ENCODE assay signal across 1 mouse cellular context in genomic region chr7:44849416-44850111, GRCm38 (mm10).
A peak's percentile ranks its signal among the peaks of the same experiment; 100 is the strongest.
TF ChIP-seq lines count a peak whose summit lies in the region.

No protein-coding gene starts in this region.

TF ChIP-seq in CH12.LX, 34 proteins besides CTCF, POLR2A, EP300 and RAD21:
- peak; percentile 85 for TF ChIP-seq RCOR1 (conservative IDR thresholded peaks at IDR 0.05; ENCODE audit: low read depth, low read length)
- no peak; the same call in none of the 2 replicates for TF ChIP-seq NELFE (IDR thresholded peaks at IDR 0.05; ENCODE audit: low read depth, low read length)
- no peak for TF ChIP-seq ZKSCAN1 (IDR thresholded peaks at IDR 0.05; ENCODE audit: borderline replicate concordance, low read depth, low read length)
- TF ChIP-seq JUN (IDR thresholded peaks at IDR 0.05; ENCODE audit: insufficient read depth, low read depth, low read length), result no peak
- TF ChIP-seq MAFK (IDR thresholded peaks at IDR 0.05; ENCODE audit: insufficient replicate concordance, low read length), result no peak; the same call in 1 of the 2 replicates
- TF ChIP-seq ZC3H11A (IDR thresholded peaks at IDR 0.05; ENCODE audit: low read depth, low read length), result no peak
- TF ChIP-seq USF2 (conservative IDR thresholded peaks at IDR 0.05; ENCODE audit: low read depth, low read length), result no peak; the same call in 1 of the 2 replicates
- no peak for TF ChIP-seq ETS1 (conservative IDR thresholded peaks at IDR 0.05; ENCODE audit: low read depth, low read length)
- no peak for TF ChIP-seq ZMIZ1 (IDR thresholded peaks at IDR 0.05; ENCODE audit: low read depth, low read length)
- TF ChIP-seq MYC (IDR thresholded peaks at IDR 0.05; ENCODE audit: low read depth, low read length), result peak; percentile 87
- TF ChIP-seq HCFC1 (IDR thresholded peaks at IDR 0.05; ENCODE audit: low read depth, low read length), result peak; percentile 83
- no peak for TF ChIP-seq SMC3 (IDR thresholded peaks at IDR 0.05; ENCODE audit: low read depth, low read length)
- no peak for TF ChIP-seq JUND (conservative IDR thresholded peaks at IDR 0.05; ENCODE audit: low read depth, low read length)
- TF ChIP-seq ZNF384 (IDR thresholded peaks at IDR 0.05; ENCODE audit: low read depth, low read length), result no peak
- peak; percentile 63; the same call in 1 of the 2 replicates for TF ChIP-seq MAZ (IDR thresholded peaks at IDR 0.05; ENCODE audit: low read depth, low read length)
- 0 out of 2 replicates have a peak, but pooled peaks have one; percentile 18 for TF ChIP-seq UBTF (IDR thresholded peaks at IDR 0.05; ENCODE audit: low read depth, low read length)
- no peak for TF ChIP-seq ELF1 (IDR thresholded peaks at IDR 0.05; ENCODE audit: low read depth, low read length)
- peak; percentile 85 for TF ChIP-seq NRF1 (IDR thresholded peaks at IDR 0.05; ENCODE audit: low read depth, low read length)
- peak; percentile 33 for TF ChIP-seq USF1 (IDR thresholded peaks at IDR 0.05; ENCODE audit: low read depth, low read length)
- TF ChIP-seq CHD1 (IDR thresholded peaks at IDR 0.05; ENCODE audit: low read depth, low read length), result no peak
- no peak for TF ChIP-seq IRF4 (IDR thresholded peaks at IDR 0.05; ENCODE audit: low read depth, low read length)
- no peak; the same call in 1 of the 2 replicates for TF ChIP-seq TCF12 (IDR thresholded peaks at IDR 0.05; ENCODE audit: low read depth, low read length)
- TF ChIP-seq TBP (conservative IDR thresholded peaks at IDR 0.05; ENCODE audit: low read depth, low read length), result no peak; the same call in 1 of the 2 replicates
- 0 out of 2 replicates have a peak, but pooled peaks have one; percentile 37 for TF ChIP-seq MEF2A (IDR thresholded peaks at IDR 0.05; ENCODE audit: borderline replicate concordance, low read depth, low read length)
- no peak for TF ChIP-seq POLR2AphosphoS2 (IDR thresholded peaks at IDR 0.05; ENCODE audit: low read depth, low read length)
- peak; percentile 80; the same call in 1 of the 2 replicates for TF ChIP-seq SIN3A (IDR thresholded peaks at IDR 0.05; ENCODE audit: low read length)
- TF ChIP-seq KAT2A (IDR thresholded peaks at IDR 0.05; ENCODE audit: insufficient replicate concordance, low read length), result peak; percentile 83; the same call in 1 of the 2 replicates
- peak; percentile 93 for TF ChIP-seq MXI1 (IDR thresholded peaks at IDR 0.05; ENCODE audit: low read depth, low read length)
- no peak for TF ChIP-seq E2F4 (IDR thresholded peaks at IDR 0.05; ENCODE audit: insufficient replicate concordance, low read depth, low read length)
- TF ChIP-seq MAX (IDR thresholded peaks at IDR 0.05; ENCODE audit: low read length), result peak; percentile 75
- TF ChIP-seq BHLHE40 (IDR thresholded peaks at IDR 0.05; ENCODE audit: low read depth, low read length), result peak; percentile 85
- TF ChIP-seq GABPA (IDR thresholded peaks at IDR 0.05; ENCODE audit: insufficient replicate concordance, low read depth, low read length), result no peak; the same call in 1 of the 2 replicates
- no peak for TF ChIP-seq PAX5 (IDR thresholded peaks at IDR 0.05; ENCODE audit: low read length)
- TF ChIP-seq CHD2 (IDR thresholded peaks at IDR 0.05; ENCODE audit: low read length), result peak; percentile 45
